Mouse (Mus musculus) liver, embryonic 13.5 days (tissue): ENCODE measurements at regions not wholly inside any gene's neighbourhood (a gene's known extent, or its start where the extent isn't known, plus 50 kb on each side); places are given as distances from the start of the nearest gene placed in this dataset.
A peak's percentile ranks its signal among the peaks of the same experiment; 100 is the strongest.

Experiments used
- ATAC-seq: fragments of 200-750 bp; cut with Nextera tagmentation; 2 replicates; pipeline ENCODE4 v1.8.0; 2017; ENCODE audit warnings: low read depth, mild to moderate bottlenecking, moderate number of reproducible peaks, moderate library complexity
- DNase-seq: peaks from one replicate; pipeline ENCODE4 v3.0.0; 2022
- H3K27ac ChIP-seq: fragments of 300-500 bp; sonication (generic); 2 replicates; pipeline ENCODE4 v1.5.1; 2015; ENCODE audit warnings: moderate library complexity, mild to moderate bottlenecking, inconsistent platforms
- H3K27me3 ChIP-seq: fragments of 300-500 bp; sonication (generic); 2 replicates; pipeline ENCODE4 v1.6.1; 2015; ENCODE audit warnings: mild to moderate bottlenecking, inconsistent platforms
- H3K36me3 ChIP-seq: fragments of 300-500 bp; sonication (generic); 2 replicates; pipeline ENCODE4 v1.6.1; 2015; ENCODE audit warnings: mild to moderate bottlenecking, inconsistent platforms
- H3K4me1 ChIP-seq: fragments of 300-500 bp; sonication (generic); replicated peaks from 2 replicates; pipeline ENCODE4 v1.6.1; 2015; ENCODE audit warnings: inconsistent platforms
- H3K4me2 ChIP-seq: fragments of 300-500 bp; sonication (generic); 2 replicates; pipeline ENCODE4 v1.6.1; 2015; ENCODE audit warnings: inconsistent platforms, mild to moderate bottlenecking, moderate library complexity
- H3K4me3 ChIP-seq: fragments of 300-500 bp; sonication (generic); replicated peaks from 2 replicates; pipeline ENCODE4 v1.5.1; 2015; ENCODE audit warnings: mild to moderate bottlenecking, inconsistent platforms
- H3K9ac ChIP-seq: fragments of 300-500 bp; sonication (generic); 2 replicates; pipeline ENCODE4 v1.6.1; 2015; ENCODE audit warnings: mild to moderate bottlenecking, inconsistent platforms
- H3K9me3 ChIP-seq: fragments of 300-500 bp; sonication (generic); replicated peaks from 2 replicates; pipeline ENCODE4 v1.6.1; 2016; ENCODE audit warnings: inconsistent platforms
- WGBS: fragments of 180-500 bp; shearing (Covaris S2); methylation state at CpG from one replicate; pipeline ENCODE4 v1.1.7; 2015; ENCODE audit not compliant: insufficient replicate concordance; 5-methylcytosine and 5-hydroxymethylcytosine counted together

DNA sequence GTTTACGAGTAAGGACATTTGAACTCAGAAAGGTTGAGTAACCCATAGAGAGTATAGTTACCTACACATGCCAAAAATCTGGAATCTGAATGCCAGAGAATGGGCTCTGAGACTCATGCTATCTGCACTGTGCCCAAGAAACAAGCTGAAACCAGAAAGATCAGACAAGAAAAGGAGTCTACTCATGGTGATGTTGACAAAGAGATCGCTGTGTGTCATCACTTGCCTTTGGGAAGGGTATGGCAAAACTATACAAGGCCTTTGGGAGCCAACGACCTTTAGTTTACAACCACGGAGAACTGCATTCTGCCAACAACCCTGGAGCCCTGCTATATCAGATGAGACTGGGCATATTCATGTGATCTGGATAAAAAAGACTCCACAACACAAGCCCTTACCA lies 339.3 kb upstream of the Nfe2l3 start:
- no peak for DNase-seq
- no peak overlapping the region for H3K4me3 ChIP-seq
- 75% methylated on average over 4 of the region's 4 CpGs for WGBS

DNA sequence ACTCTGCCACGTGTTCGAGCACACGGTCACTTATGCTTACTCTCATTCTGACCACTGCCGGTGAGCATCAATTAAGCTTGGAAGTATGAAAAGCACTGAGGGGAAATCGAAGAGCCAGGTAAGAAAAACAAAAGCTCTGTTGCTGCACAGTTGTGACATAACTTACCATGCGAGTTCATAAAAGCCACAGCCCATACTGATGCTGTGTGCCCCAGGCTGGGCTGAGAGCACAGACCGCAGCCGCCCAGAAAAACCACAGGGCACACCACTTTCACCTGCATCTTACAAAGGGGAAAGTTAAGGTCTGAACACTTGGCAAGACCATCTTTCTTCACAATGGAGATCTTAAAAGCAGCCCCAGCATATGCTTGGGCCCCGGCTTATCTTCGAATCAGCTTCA lies 338.2 kb upstream of the Nfe2l3 start:
- Histone ChIP-seq H3K4me3 (no peak overlapping the region), H3K27ac (no peak overlapping the region), H3K4me1 (no peaks in the 10 kb centered on the region), H3K9ac (no peak overlapping the region), H3K27me3 (no peaks in the 10 kb centered on the region), H3K9me3 (no peaks in the 10 kb centered on the region), H3K36me3 (no peaks in the 10 kb centered on the region), H3K4me2 (no peak overlapping the region)
- ATAC-seq, result no peak
- DNase-seq, result no peak
- 74% methylated on average over 10 of the region's 10 CpGs for WGBS

More for the DNA sequence above, 339.3 kb upstream of the Nfe2l3 start:
- Histone ChIP-seq H3K9me3 (no peaks in the 10 kb centered on the region), H3K4me2 (no peak overlapping the region), H3K27me3 (no peaks in the 10 kb centered on the region), H3K36me3 (no peaks in the 10 kb centered on the region), H3K9ac (no peak overlapping the region), H3K4me1 (peaks cover 3% of the 10 kb centered on the region), H3K27ac (no peak overlapping the region)
- ATAC-seq, result no peak

DNA sequence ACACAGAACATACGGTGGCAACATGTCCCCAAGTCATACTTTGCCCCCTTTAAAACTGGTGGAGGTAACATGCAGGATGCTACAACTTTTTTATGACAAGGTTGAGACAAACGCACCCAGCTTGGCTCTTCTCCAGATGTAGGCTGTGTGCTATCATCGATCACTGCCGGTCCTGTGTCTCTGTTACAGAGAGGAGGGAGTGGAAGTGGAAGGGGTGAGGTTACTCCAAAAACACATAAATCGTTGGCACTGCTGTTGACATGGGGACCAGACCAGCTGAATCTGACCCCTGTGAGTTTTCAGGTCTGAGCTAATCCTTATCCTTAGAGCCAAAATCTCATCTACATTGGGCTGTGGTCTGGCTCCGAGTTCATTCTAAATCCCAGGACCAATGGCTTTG lies 335.0 kb upstream of the Nfe2l3 start:
- ATAC-seq, result no peak
- no peak overlapping the region for H3K9ac ChIP-seq

DNA sequence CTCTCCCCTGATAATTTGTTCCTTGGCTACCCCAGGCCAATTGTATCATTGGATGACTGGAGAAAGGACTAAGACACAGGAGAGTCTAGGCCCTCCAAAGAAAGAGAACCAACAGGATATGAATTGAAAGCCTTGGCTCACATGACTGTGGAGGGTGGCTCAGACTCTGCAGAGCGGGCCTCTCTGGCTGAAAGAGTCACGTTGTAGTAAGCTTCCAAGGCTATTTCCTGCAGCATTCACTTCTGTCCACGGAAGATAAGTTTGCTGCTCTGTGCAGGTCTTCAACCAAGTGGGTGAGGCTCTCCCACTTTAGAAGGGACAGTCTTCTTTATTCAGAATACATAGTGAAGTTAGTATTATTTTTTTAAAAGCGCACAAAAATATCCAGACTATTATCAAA lies 332.1 kb upstream of the Nfe2l3 start:
- no peak overlapping the region for H3K4me3 ChIP-seq
- no peaks in the 10 kb centered on the region for H3K4me1 ChIP-seq
- H3K27ac ChIP-seq, result no peak overlapping the region
- H3K9ac ChIP-seq, result no peak overlapping the region
- WGBS, result 43% methylated on average over 4 of the region's 4 CpGs
- no peak overlapping the region for H3K4me2 ChIP-seq
- DNase-seq (no peak), ATAC-seq (no peak)
- H3K27me3 ChIP-seq, result no peaks in the 10 kb centered on the region
- H3K9me3 ChIP-seq, result no peaks in the 10 kb centered on the region
- H3K36me3 ChIP-seq, result no peaks in the 10 kb centered on the region

More for the DNA sequence above, 335.0 kb upstream of the Nfe2l3 start:
- H3K9me3 ChIP-seq, result no peaks in the 10 kb centered on the region
- no peak for DNase-seq
- no peaks in the 10 kb centered on the region for H3K27me3 ChIP-seq
- no peaks in the 10 kb centered on the region for H3K36me3 ChIP-seq
- 60% methylated on average over 6 of the region's 6 CpGs for WGBS
- no peak overlapping the region for H3K27ac ChIP-seq
- no peaks in the 10 kb centered on the region for H3K4me1 ChIP-seq
- H3K4me3 ChIP-seq, result no peak overlapping the region
- no peak overlapping the region for H3K4me2 ChIP-seq

DNA sequence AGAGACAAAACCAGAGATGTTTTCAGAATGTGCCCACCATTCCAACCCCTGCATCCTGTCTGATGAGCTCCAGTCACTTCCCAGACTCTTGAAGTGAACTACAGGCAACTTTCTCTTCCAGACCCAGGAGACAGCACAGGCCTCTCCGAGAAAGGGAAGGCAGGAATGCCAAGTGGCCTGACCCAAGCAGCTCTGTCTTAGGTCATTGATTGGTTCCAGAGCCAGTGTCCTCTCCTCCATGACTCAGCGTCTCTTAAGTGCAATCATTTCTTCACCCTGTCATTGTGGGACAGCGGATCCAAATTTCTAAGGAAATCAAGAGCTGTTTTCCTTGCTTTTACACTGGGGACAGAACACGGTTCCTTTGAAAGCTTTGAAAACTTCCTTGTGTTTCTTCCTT lies 329.2 kb upstream of the Nfe2l3 start:
- no peak overlapping the region for H3K27ac ChIP-seq
- no peaks in the 10 kb centered on the region for H3K9me3 ChIP-seq
- H3K9ac ChIP-seq, result no peak overlapping the region
- H3K36me3 ChIP-seq, result no peaks in the 10 kb centered on the region
- no peaks in the 10 kb centered on the region for H3K4me1 ChIP-seq
- ATAC-seq, result no peak
- DNase-seq, result no peak
- no peak overlapping the region for H3K4me2 ChIP-seq
- H3K27me3 ChIP-seq, result no peaks in the 10 kb centered on the region
- 56% methylated on average over 4 of the region's 4 CpGs for WGBS
- no peak overlapping the region for H3K4me3 ChIP-seq

GRCm38 (mm10) chr6:51104336-51104735 lies 328.1 kb upstream of the Nfe2l3 start:
- no peak overlapping the region for H3K4me2 ChIP-seq
- no peak overlapping the region for H3K4me3 ChIP-seq
- ATAC-seq, result no peak
- H3K36me3 ChIP-seq, result no peaks in the 10 kb centered on the region
- no peak for DNase-seq
- no peaks in the 10 kb centered on the region for H3K4me1 ChIP-seq
- WGBS, result 76% methylated on average over 5 of the region's 5 CpGs
- H3K27ac ChIP-seq, result no peak overlapping the region
- H3K9me3 ChIP-seq, result no peaks in the 10 kb centered on the region
- no peaks in the 10 kb centered on the region for H3K27me3 ChIP-seq
- H3K9ac ChIP-seq, result no peak overlapping the region

- Histone ChIP-seq H3K27me3 (no peaks in the 10 kb centered on the region), H3K4me2 (no peak overlapping the region), H3K9ac (no peak overlapping the region), H3K4me3 (no peak overlapping the region), H3K4me1 (no peaks in the 10 kb centered on the region), H3K9me3 (no peaks in the 10 kb centered on the region), H3K27ac (no peak overlapping the region), H3K36me3 (no peaks in the 10 kb centered on the region)
- WGBS, result 39% methylated on average over 8 of the region's 8 CpGs
- peak; percentile 53; the same call in 1 of the 2 replicates for ATAC-seq
- no peak for DNase-seq
Observed at GRCm38 (mm10) chr6:51108336-51108956, 324.0 kb upstream of the Nfe2l3 start.

GRCm38 (mm10) chr6:51110596-51110995 lies 321.9 kb upstream of the Nfe2l3 start:
- no peak overlapping the region for H3K4me2 ChIP-seq
- 72% methylated on average over 3 of the region's 3 CpGs for WGBS
- no peak for DNase-seq

GRCm38 (mm10) chr6:51114604-51115333 lies 317.7 kb upstream of the Nfe2l3 start:
- no peak overlapping the region for H3K27ac ChIP-seq
- no peak overlapping the region for H3K4me3 ChIP-seq
- no peaks in the 10 kb centered on the region for H3K4me1 ChIP-seq
- H3K4me2 ChIP-seq, result no peak overlapping the region
- 69% methylated on average over 10 of the region's 10 CpGs for WGBS
- H3K36me3 ChIP-seq, result no peaks in the 10 kb centered on the region
- ATAC-seq (no peak), DNase-seq (no peak)
- H3K9me3 ChIP-seq, result no peaks in the 10 kb centered on the region
- no peak overlapping the region for H3K9ac ChIP-seq
- no peaks in the 10 kb centered on the region for H3K27me3 ChIP-seq

More at GRCm38 (mm10) chr6:51110596-51110995, 321.9 kb upstream of the Nfe2l3 start:
- Histone ChIP-seq H3K4me3 (no peak overlapping the region), H3K9me3 (no peaks in the 10 kb centered on the region), H3K27ac (no peak overlapping the region), H3K27me3 (no peaks in the 10 kb centered on the region), H3K4me1 (no peaks in the 10 kb centered on the region), H3K9ac (no peak overlapping the region), H3K36me3 (no peaks in the 10 kb centered on the region)
- no peak for ATAC-seq

DNA sequence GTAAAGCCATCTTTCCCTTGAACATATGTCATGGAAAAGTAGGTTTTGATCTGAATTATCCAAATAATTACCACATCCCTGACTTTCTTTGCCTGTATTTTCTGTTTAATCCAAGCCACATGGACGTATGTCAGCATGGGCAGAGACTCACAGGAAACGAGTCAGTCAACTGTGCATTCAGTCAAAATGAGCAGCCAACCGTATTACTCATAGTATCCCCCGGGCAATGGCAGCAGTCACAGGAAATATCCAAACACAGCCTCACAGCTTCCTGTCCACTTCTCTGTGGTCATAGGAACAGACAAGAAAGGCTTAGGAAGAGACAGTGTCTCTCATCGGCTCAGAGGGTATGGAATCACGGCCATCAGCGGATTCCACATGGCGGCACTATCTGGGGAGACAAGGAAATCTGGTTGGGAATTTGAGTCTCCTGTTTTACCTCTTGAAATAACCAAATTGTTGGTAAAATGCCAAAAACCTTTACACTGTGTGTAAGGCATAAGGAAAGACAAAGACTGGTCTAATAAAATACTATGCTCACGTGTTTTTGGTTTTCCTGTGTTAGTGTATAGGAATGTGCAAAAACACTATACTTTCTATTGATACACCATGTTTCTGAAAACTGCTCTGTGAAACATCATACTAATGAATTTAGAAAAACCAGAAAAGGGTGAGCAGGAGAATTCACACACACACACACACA lies 313.5 kb upstream of the Nfe2l3 start:
- H3K9ac ChIP-seq, result no peak overlapping the region
- no peaks in the 10 kb centered on the region for H3K27me3 ChIP-seq
- ATAC-seq, result no peak
- no peak overlapping the region for H3K4me2 ChIP-seq
- H3K36me3 ChIP-seq, result no peaks in the 10 kb centered on the region
- WGBS, result 49% methylated on average over 9 of the region's 9 CpGs
- H3K9me3 ChIP-seq, result no peaks in the 10 kb centered on the region
- H3K4me3 ChIP-seq, result no peak overlapping the region
- no peak overlapping the region for H3K27ac ChIP-seq
- H3K4me1 ChIP-seq, result no peaks in the 10 kb centered on the region
- no peak for DNase-seq

DNA sequence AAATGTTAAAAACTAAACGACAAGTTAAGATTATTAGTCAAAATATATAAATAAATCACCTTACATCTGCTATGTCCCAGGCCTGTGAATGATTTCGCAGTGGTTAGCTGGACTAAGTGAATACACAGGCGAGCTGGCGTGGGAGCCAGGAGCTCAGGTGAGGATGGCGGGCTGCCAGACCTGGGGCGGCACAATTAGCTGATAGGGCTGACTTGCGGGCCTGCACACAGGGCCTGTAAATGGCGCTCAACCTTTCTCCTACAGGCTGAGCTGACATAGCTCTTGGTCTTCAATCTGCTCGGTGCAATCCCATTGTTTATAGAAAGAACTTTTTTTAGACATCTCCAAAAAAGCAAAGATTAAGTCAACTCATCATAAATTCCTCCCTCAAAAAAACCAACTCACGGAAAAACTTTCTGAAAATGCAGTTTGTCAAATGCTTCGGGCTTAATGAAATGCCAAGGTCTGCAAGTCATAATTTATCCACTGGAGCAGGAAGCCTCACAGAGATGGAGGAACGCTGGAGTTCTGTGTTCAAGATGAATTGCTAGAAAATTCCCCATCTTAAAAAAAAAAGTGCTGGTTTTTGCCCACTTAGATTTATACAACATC lies 312.7 kb upstream of the Nfe2l3 start:
- no peaks in the 10 kb centered on the region for H3K36me3 ChIP-seq
- no peak overlapping the region for H3K4me3 ChIP-seq
- H3K4me1 ChIP-seq, result no peaks in the 10 kb centered on the region
- no peak overlapping the region for H3K9ac ChIP-seq
- ATAC-seq (no peak), DNase-seq (no peak)
- H3K27me3 ChIP-seq, result no peaks in the 10 kb centered on the region
- H3K27ac ChIP-seq, result no peak overlapping the region; the same call in 1 of the 2 replicates
- no peak overlapping the region for H3K4me2 ChIP-seq
- H3K9me3 ChIP-seq, result no peaks in the 10 kb centered on the region
- 63% methylated on average over 12 of the region's 12 CpGs for WGBS
